28 mouse cellular contexts compared by ENCODE assay signal in genomic region chr2:126505156-126505555, GRCm38 (mm10). TPM values are rescaled to one million over a fixed set of nuclear protein-coding genes. Genes with fewer than 3 reads are reported as not detected.
DNase-seq lines count a peak whose midpoint lies in the region; TF ChIP-seq lines count a peak whose summit lies in the region.
"Had no signal": no experiment of that assay in that cellular context is flagged by ENCODE, and none has a peak within 500 bp of the region (broad histone marks: within the 10 kb centered on the region; RNA-seq: fewer than 3 reads in every experiment).

No protein-coding gene starts in this region.

- 55% methylated on average over 1 of the region's 1 CpGs for WGBS in heart, adult 2 months
- 88% methylated on average over 1 of the region's 1 CpGs for WGBS in kidney, adult 2 months

- intact Hi-C loops in heart, adult 2 months (cut with DNase I) = no loop called here
- intact Hi-C loops in left cerebral cortex, postnatal 10 days (cut with DNase I) = no loop called here

- TF ChIP-seq POLR2A in heart, adult 2 months (IDR thresholded peaks at IDR 0.05; ENCODE audit: insufficient read depth, low read depth, low read length) = no peak
- no peak for TF ChIP-seq POLR2A in kidney, adult 2 months (IDR thresholded peaks at IDR 0.05; ENCODE audit: low read depth, low read length)

- no peak for TF ChIP-seq EP300 in heart, adult 2 months (IDR thresholded peaks at IDR 0.05; ENCODE audit: insufficient read depth, low read depth, low read length)

- H3K36me3 ChIP-seq in heart, adult 2 months (ENCODE audit: control insufficient read depth, insufficient read depth, low read length) = no peaks in the 10 kb centered on the region
- no peaks in the 10 kb centered on the region for H3K36me3 ChIP-seq in kidney, adult 2 months (ENCODE audit: control insufficient read depth, insufficient read depth, low read length)
- H3K36me3 ChIP-seq: embryonic facial prominence, embryonic 12.5 days; limb, embryonic 13.5 days; liver, embryonic 13.5 days; midbrain, embryonic 13.5 days had no signal

- H3K4me3 ChIP-seq in heart, adult 2 months = no peak overlapping the region
- H3K4me3 ChIP-seq in kidney, adult 2 months (ENCODE audit: insufficient read depth, low read depth, low read length) = no peak overlapping the region
- H3K4me3 ChIP-seq: embryonic facial prominence, embryonic 12.5 days; forebrain, embryonic 13.5 days; layer of hippocampus, adult 2 months; limb, embryonic 13.5 days; liver, embryonic 13.5 days; megakaryocyte, embryonic 14.5 days; midbrain, embryonic 13.5 days had no signal

- no peaks in the 10 kb centered on the region for H3K79me2 ChIP-seq in heart, adult 2 months (replicated peaks; ENCODE audit: control insufficient read depth, insufficient read depth, low read length)

- H3K27ac ChIP-seq in heart, adult 2 months = no peak overlapping the region
- no peak overlapping the region for H3K27ac ChIP-seq in kidney, adult 2 months (ENCODE audit: insufficient read depth, low read depth, low read length)
- H3K27ac ChIP-seq: embryonic facial prominence, embryonic 12.5 days; forebrain, embryonic 13.5 days; hindbrain, embryonic 14.5 days; layer of hippocampus, adult 2 months; limb, embryonic 13.5 days; liver, embryonic 13.5 days; midbrain, embryonic 13.5 days had no signal

- no peaks in the 10 kb centered on the region for H3K27me3 ChIP-seq in heart, adult 2 months (ENCODE audit: control insufficient read depth, insufficient read depth, low read length)
- no peaks in the 10 kb centered on the region for H3K27me3 ChIP-seq in kidney, adult 2 months (replicated peaks; ENCODE audit: control insufficient read depth, insufficient read depth, low read length)
- H3K27me3 ChIP-seq: embryonic facial prominence, embryonic 12.5 days; forebrain, embryonic 13.5 days; liver, embryonic 13.5 days; megakaryocyte, embryonic 14.5 days; midbrain, embryonic 13.5 days had no signal

- no peak for TF ChIP-seq CTCF in heart, adult 2 months (IDR thresholded peaks at IDR 0.05)
- TF ChIP-seq CTCF in kidney, adult 2 months (conservative IDR thresholded peaks at IDR 0.05; ENCODE audit: insufficient read depth, insufficient read length, low read depth, low read length) = no peak

- no peaks in the 10 kb centered on the region for H3K4me1 ChIP-seq in heart, adult 2 months (ENCODE audit: control insufficient read depth, insufficient read depth, low read length)
- no peaks in the 10 kb centered on the region for H3K4me1 ChIP-seq in kidney, adult 2 months (ENCODE audit: control insufficient read depth, insufficient read depth, low read length)
- H3K4me1 ChIP-seq: embryonic facial prominence, embryonic 12.5 days; forebrain, embryonic 13.5 days; liver, embryonic 13.5 days; midbrain, embryonic 13.5 days had no signal

- no peak overlapping the region for H3K9ac ChIP-seq in heart, adult 2 months (ENCODE audit: low read depth, low read length)
- H3K9ac ChIP-seq: embryonic facial prominence, embryonic 12.5 days; forebrain, embryonic 13.5 days; hindbrain, embryonic 14.5 days; limb, embryonic 13.5 days; liver, embryonic 13.5 days; midbrain, embryonic 13.5 days had no signal

- DNase-seq in heart, postnatal 4 days = peak; percentile 12
- no peak for DNase-seq in heart, adult 2 months
- DNase-seq in adrenal gland, postnatal 10 days = peak; percentile 81
- DNase-seq in fibroblast of lung, adult 2 months (ENCODE audit: low read depth) = peak; percentile 30
- DNase-seq in kidney, adult 2 months = no peak
- no peak for DNase-seq in left cerebral cortex, postnatal 10 days (ENCODE audit: extremely low spot score in 1 of 2, low spot score in 2 of 2)
- DNase-seq in natural killer cell, adult 2 months (ENCODE audit: low spot score in 2 of 2) = no peak
- DNase-seq: cerebellum, adult 18-20 months; cerebellum, postnatal 25 days; kidney, adult 18-20 months; kidney, postnatal 14 days; liver, embryonic 13.5 days; lung, adult 2 months; retina, postnatal 1 day; right cerebral cortex, postnatal 25 days; thymus, adult 18-20 months; thymus, postnatal 4 days had no signal

RNA-seq across cellular contexts. Expression of gene Atp8b4, which starts 4.7 kb away (rescaled TPM):
- total RNA-seq in heart, postnatal 4 days (2021) = under 1 TPM; 0.29 to 0.36 TPM
- under 1 TPM; 0.43 to 0.73 TPM for total RNA-seq in heart, adult 2 months (2021)
- polyA plus RNA-seq in heart, adult 2 months (2012; rRNA removed) = 0.29 and 0.31 TPM in 2 replicates
- total RNA-seq in adrenal gland, postnatal 10 days (2021) = 1 to 10 TPM in 1 of 2 experiments, under 1 TPM in 1; 0.99 to 1.5 TPM
- polyA plus RNA-seq in kidney, adult 2 months (2012; rRNA removed) = 0.81 and 0.97 TPM in 2 replicates
- not detected for total RNA-seq in left cerebral cortex, postnatal 10 days (2021)
- total RNA-seq: layer of hippocampus, adult 2 months; layer of hippocampus, postnatal 25 days had no signal
- polyA plus RNA-seq: forebrain, embryonic 13.5 days; midbrain, embryonic 13.5 days had no signal

RNA-seq across cellular contexts. Expression of gene Slc27a2, which starts 47.1 kb away (rescaled TPM):
- not detected for total RNA-seq in heart, postnatal 4 days (2021)
- under 1 TPM; 0.64 to 0.78 TPM for total RNA-seq in heart, adult 2 months (2021)
- 0.88 and 1.8 TPM in 2 replicates for polyA plus RNA-seq in heart, adult 2 months (2012; rRNA removed)
- 100 to 1,000 TPM; 127 to 261 TPM for total RNA-seq in adrenal gland, postnatal 10 days (2021)
- polyA plus RNA-seq in kidney, adult 2 months (2012; rRNA removed) = 1,333 and 1,911 TPM in 2 replicates
- 1 to 10 TPM; 2.6 to 4.2 TPM for total RNA-seq in left cerebral cortex, postnatal 10 days (2021)
- total RNA-seq: monocyte, adult 5-6 weeks had no signal
- polyA plus RNA-seq: CD4-positive, CD25-positive, alpha-beta regulatory T cell, adult 4 months; inflammation-experienced regulatory T-cells, adult 6 months had no signal

Comparison
In these comparisons a context has a peak if more than half of its experiments do, and no peak if none do; other contexts are left out.
1. DNase-seq: peak in heart, postnatal 4 days (single experiment), adrenal gland, postnatal 10 days (single experiment) and fibroblast of lung, adult 2 months (single experiment); none in heart, adult 2 months (0 of 2), kidney, adult 2 months (single experiment), left cerebral cortex, postnatal 10 days (0 of 2) and natural killer cell, adult 2 months (0 of 2).
2. RNA of gene Slc27a2, which starts 47.1 kb away (total RNA-seq): 127 to 261 TPM in adrenal gland, postnatal 10 days; 2.6 to 4.2 TPM in left cerebral cortex, postnatal 10 days, 0.64 to 0.78 TPM in heart, adult 2 months and not detected in heart, postnatal 4 days; every median in the first group is over 10 times any median in the second.